Mouse (Mus musculus): ENCODE data around the gene Slc7a8. TPM values are rescaled to one million over a fixed set of nuclear protein-coding genes. Genes with fewer than 3 reads are reported as not detected.
"Not testable (repeated sequence)": the region's sequence is repeated elsewhere in the genome, so short reads cannot be mapped to it uniquely, and the experiment has no call there.

Slc7a8 gene
- polyA plus RNA-seq, 1 experiment from 2014 or later, result 3.3 TPM

GRCm38 (mm10) chr14:54776768-54777167 lies 5.0 kb downstream of the Slc7a8 start:
- WGBS, result 91% methylated on average over 5 of the region's 5 CpGs

GRCm38 (mm10) chr14:54775534-54776041 lies 6.2 kb downstream of the Slc7a8 start:
- WGBS, result 89% methylated on average over 7 of the region's 7 CpGs
- Histone ChIP-seq H3K36me3 (no peaks in the 10 kb centered on the region), H3K4me1 (peaks cover 2% of the 10 kb centered on the region; the same call in 1 of the 2 replicates), H3K27ac (replicated peaks) (no peak overlapping the region), H3K27me3 (peaks cover 14% of the 10 kb centered on the region), H3K9me3 (no peaks in the 10 kb centered on the region), H3K4me2 (replicated peaks) (no peak overlapping the region), H3K9ac (replicated peaks) (no peak overlapping the region), H3K4me3 (no peak overlapping the region)
- no peak for ATAC-seq (ENCODE audit: low FRiP score, low read depth)

More at GRCm38 (mm10) chr14:54776768-54777167, 5.0 kb downstream of the Slc7a8 start:
- Histone ChIP-seq H3K36me3 (no peaks in the 10 kb centered on the region), H3K9me3 (no peaks in the 10 kb centered on the region), H3K27ac (replicated peaks) (no peak overlapping the region), H3K4me3 (no peak overlapping the region), H3K4me2 (replicated peaks) (no peak overlapping the region), H3K4me1 (peaks cover 6% of the 10 kb centered on the region), H3K9ac (replicated peaks) (no peak overlapping the region), H3K27me3 (peaks cover 20% of the 10 kb centered on the region)
- no peak for ATAC-seq (ENCODE audit: low FRiP score, low read depth)

- no peaks in the 10 kb centered on the region for H3K27me3 ChIP-seq
- ATAC-seq (ENCODE audit: low FRiP score, low read depth), result no peak
- H3K36me3 ChIP-seq, result no peaks in the 10 kb centered on the region
- no peaks in the 10 kb centered on the region for H3K9me3 ChIP-seq
- no peaks in the 10 kb centered on the region for H3K4me1 ChIP-seq
- H3K4me2 ChIP-seq (replicated peaks), result no peak overlapping the region
- no peak overlapping the region for H3K27ac ChIP-seq (replicated peaks)
- H3K9ac ChIP-seq (replicated peaks), result no peak overlapping the region
- H3K4me3 ChIP-seq, result no peak overlapping the region
- WGBS, result 79% methylated on average over 20 of the region's 20 CpGs
Observed at GRCm38 (mm10) chr14:54772333-54772856, 9.4 kb downstream of the Slc7a8 start.

GRCm38 (mm10) chr14:54770373-54770772 lies 11.4 kb downstream of the Slc7a8 start:
- H3K4me3 ChIP-seq, result no peak overlapping the region
- H3K36me3 ChIP-seq, result no peaks in the 10 kb centered on the region
- H3K27me3 ChIP-seq, result no peaks in the 10 kb centered on the region
- 97% methylated on average over 5 of the region's 5 CpGs for WGBS
- H3K9ac ChIP-seq (replicated peaks), result no peak overlapping the region
- no peak overlapping the region for H3K27ac ChIP-seq (replicated peaks)
- no peak for ATAC-seq (ENCODE audit: low FRiP score, low read depth)
- H3K4me2 ChIP-seq (replicated peaks), result no peak overlapping the region
- H3K4me1 ChIP-seq, result no peaks in the 10 kb centered on the region
- H3K9me3 ChIP-seq, result no peaks in the 10 kb centered on the region

- H3K4me3 ChIP-seq, result no peak overlapping the region
- H3K27me3 ChIP-seq, result no peaks in the 10 kb centered on the region
- no peaks in the 10 kb centered on the region for H3K9me3 ChIP-seq
- no peak overlapping the region for H3K27ac ChIP-seq (replicated peaks)
- H3K9ac ChIP-seq (replicated peaks), result no peak overlapping the region
- H3K4me2 ChIP-seq (replicated peaks), result no peak overlapping the region
- no peaks in the 10 kb centered on the region for H3K4me1 ChIP-seq
- 94% methylated on average over 5 of the region's 5 CpGs for WGBS
- ATAC-seq (ENCODE audit: low FRiP score, low read depth), result no peak
- no peaks in the 10 kb centered on the region for H3K36me3 ChIP-seq
Observed at GRCm38 (mm10) chr14:54769068-54769425, 12.7 kb downstream of the Slc7a8 start.

- Histone ChIP-seq H3K4me3 (no peak overlapping the region), H3K9me3 (no peaks in the 10 kb centered on the region), H3K36me3 (no peaks in the 10 kb centered on the region), H3K9ac (replicated peaks) (no peak overlapping the region), H3K27me3 (no peaks in the 10 kb centered on the region), H3K27ac (replicated peaks) (no peak overlapping the region), H3K4me1 (no peaks in the 10 kb centered on the region), H3K4me2 (replicated peaks) (no peak overlapping the region)
- WGBS, result 90% methylated on average over 10 of the region's 10 CpGs
- ATAC-seq (ENCODE audit: low FRiP score, low read depth), result no peak
Observed at GRCm38 (mm10) chr14:54768314-54769067, 13.3 kb downstream of the Slc7a8 start.

- not testable (repeated sequence) for ATAC-seq (ENCODE audit: low FRiP score, low read depth); H3K4me2 ChIP-seq (replicated peaks); H3K4me3 ChIP-seq; H3K9ac ChIP-seq (replicated peaks); H3K36me3 ChIP-seq; H3K27me3 ChIP-seq; H3K9me3 ChIP-seq; H3K27ac ChIP-seq (replicated peaks); H3K4me1 ChIP-seq
- 97% methylated on average over 7 of the region's 7 CpGs for WGBS
Observed at GRCm38 (mm10) chr14:54766937-54767336, 14.8 kb downstream of the Slc7a8 start.

GRCm38 (mm10) chr14:54756382-54756781 lies 25.4 kb downstream of the Slc7a8 start:
- Histone ChIP-seq H3K27ac (replicated peaks) (no peak overlapping the region), H3K9me3 (no peaks in the 10 kb centered on the region), H3K4me1 (peaks cover 13% of the 10 kb centered on the region; the same call in 1 of the 2 replicates), H3K36me3 (no peaks in the 10 kb centered on the region), H3K4me2 (replicated peaks) (no peak overlapping the region), H3K4me3 (no peak overlapping the region), H3K27me3 (no peaks in the 10 kb centered on the region), H3K9ac (replicated peaks) (no peak overlapping the region)
- ATAC-seq (ENCODE audit: low FRiP score, low read depth), result no peak
- 90% methylated on average over 6 of the region's 6 CpGs for WGBS

- WGBS, result 23% methylated on average over 6 of the region's 6 CpGs
- no peak overlapping the region; the same call in 1 of the 2 replicates for H3K4me2 ChIP-seq (replicated peaks)
- no peaks in the 10 kb centered on the region for H3K36me3 ChIP-seq
- no peaks in the 10 kb centered on the region for H3K27me3 ChIP-seq
- peaks cover 13% of the 10 kb centered on the region; the same call in 1 of the 2 replicates for H3K4me1 ChIP-seq
- H3K4me3 ChIP-seq, result no peak overlapping the region
- no peak overlapping the region; the same call in 1 of the 2 replicates for H3K9ac ChIP-seq (replicated peaks)
- no peaks in the 10 kb centered on the region for H3K9me3 ChIP-seq
- no peak for ATAC-seq (ENCODE audit: low FRiP score, low read depth)
- no peak overlapping the region for H3K27ac ChIP-seq (replicated peaks)
Observed at GRCm38 (mm10) chr14:54754602-54755018, 27.1 kb downstream of the Slc7a8 start.

GRCm38 (mm10) chr14:54753986-54754601 lies 27.7 kb downstream of the Slc7a8 start:
- Histone ChIP-seq H3K27me3 (no peaks in the 10 kb centered on the region), H3K36me3 (no peaks in the 10 kb centered on the region), H3K9ac (replicated peaks) (no peak overlapping the region), H3K4me1 (peaks cover 13% of the 10 kb centered on the region; the same call in 1 of the 2 replicates), H3K4me2 (replicated peaks) (no peak overlapping the region; the same call in 1 of the 2 replicates), H3K4me3 (no peak overlapping the region), H3K9me3 (no peaks in the 10 kb centered on the region), H3K27ac (replicated peaks) (no peak overlapping the region)
- ATAC-seq (ENCODE audit: low FRiP score, low read depth), result no peak
- 77% methylated on average over 13 of the region's 14 CpGs for WGBS

- Histone ChIP-seq H3K4me1 (peaks cover 13% of the 10 kb centered on the region; the same call in 1 of the 2 replicates), H3K27ac (replicated peaks) (no peak overlapping the region), H3K36me3 (no peaks in the 10 kb centered on the region), H3K9ac (replicated peaks) (no peak overlapping the region), H3K4me2 (replicated peaks) (no peak overlapping the region), H3K4me3 (no peak overlapping the region), H3K27me3 (no peaks in the 10 kb centered on the region), H3K9me3 (no peaks in the 10 kb centered on the region)
- 81% methylated on average over 6 of the region's 6 CpGs for WGBS
- no peak for ATAC-seq (ENCODE audit: low FRiP score, low read depth)
Observed at GRCm38 (mm10) chr14:54752938-54753337, 28.8 kb downstream of the Slc7a8 start.

- Histone ChIP-seq H3K36me3 (no peaks in the 10 kb centered on the region), H3K4me1 (peaks cover 13% of the 10 kb centered on the region; the same call in 1 of the 2 replicates), H3K27me3 (no peaks in the 10 kb centered on the region), H3K4me2 (replicated peaks) (no peak overlapping the region), H3K9ac (replicated peaks) (no peak overlapping the region), H3K27ac (replicated peaks) (no peak overlapping the region), H3K4me3 (no peak overlapping the region), H3K9me3 (no peaks in the 10 kb centered on the region)
- 86% methylated on average over 1 of the region's 1 CpGs for WGBS
- no peak for ATAC-seq (ENCODE audit: low FRiP score, low read depth)
Observed at GRCm38 (mm10) chr14:54751768-54752167, 30.0 kb downstream of the Slc7a8 start.
